Mouse (Mus musculus) liver (tissue): ENCODE measurements around the gene Tex14.
"Not testable (repeated sequence)": the region's sequence is repeated elsewhere in the genome, so short reads cannot be mapped to it uniquely, and the experiment has no call there.

ENCODE experiments used
- DNase-seq: peaks from one replicate; pipeline ENCODE4 v3.0.0-alpha.2; 2020; ENCODE audit warnings: mixed read lengths

The Tex14 gene

GRCm38 (mm10) chr11:87426450-87427250, 21.8 kb downstream of the Tex14 start:
- peak; percentile 80 for DNase-seq

- DNase-seq = no peak
These were observed 22.6 kb downstream of the Tex14 start for GRCm38 (mm10) chr11:87427273-87428050.

GRCm38 (mm10) chr11:87428051-87428673, 23.3 kb downstream of the Tex14 start:
- DNase-seq = no peak

- DNase-seq = no peak
These were observed 24.5 kb downstream of the Tex14 start for GRCm38 (mm10) chr11:87429363-87429762.

- no peak for DNase-seq
These were observed 25.5 kb downstream of the Tex14 start for GRCm38 (mm10) chr11:87430374-87430773.

GRCm38 (mm10) chr11:87431813-87432212, 26.9 kb downstream of the Tex14 start:
- DNase-seq = not testable (repeated sequence)

- DNase-seq = no peak
These were observed 27.6 kb downstream of the Tex14 start for GRCm38 (mm10) chr11:87432447-87432846.

GRCm38 (mm10) chr11:87432933-87433669, 28.2 kb downstream of the Tex14 start:
- peak; percentile 28 for DNase-seq

GRCm38 (mm10) chr11:87435107-87435506, 30.2 kb downstream of the Tex14 start:
- not testable (repeated sequence) for DNase-seq

GRCm38 (mm10) chr11:87436326-87437232, 31.7 kb downstream of the Tex14 start:
- no peak for DNase-seq

- no peak for DNase-seq
These were observed 35.0 kb downstream of the Tex14 start for GRCm38 (mm10) chr11:87439796-87440420.

GRCm38 (mm10) chr11:87442643-87443372, 37.9 kb downstream of the Tex14 start:
- peak; percentile 84 for DNase-seq

GRCm38 (mm10) chr11:87443373-87443883, 38.6 kb downstream of the Tex14 start:
- peak; percentile 46 for DNase-seq

- DNase-seq = not testable (repeated sequence)
These were observed 39.2 kb downstream of the Tex14 start for GRCm38 (mm10) chr11:87444056-87444455.

GRCm38 (mm10) chr11:87444735-87445428, 40.0 kb downstream of the Tex14 start:
- DNase-seq = peak; percentile 45

GRCm38 (mm10) chr11:87445593-87445992, 40.7 kb downstream of the Tex14 start:
- DNase-seq = not testable (repeated sequence)

GRCm38 (mm10) chr11:87446159-87446558, 41.3 kb downstream of the Tex14 start:
- DNase-seq = no peak

- no peak for DNase-seq
These were observed 42.6 kb downstream of the Tex14 start for GRCm38 (mm10) chr11:87447429-87447828.

GRCm38 (mm10) chr11:87448081-87448475, 43.2 kb downstream of the Tex14 start:
- peak; percentile 88 for DNase-seq
